Mouse (Mus musculus) myocyte (in vitro differentiated cells): Measurements from ENCODE around the gene Yipf2. TPM values are rescaled to one million over a fixed set of nuclear protein-coding genes. Genes with fewer than 3 reads are reported as not detected.

Experiments used
- H3K27me3 ChIP-seq: one replicate; pipeline ENCODE4 v1.6.1; 2011; ENCODE audit not compliant: control insufficient read depth, insufficient read depth, insufficient read length
- H3K36me3 ChIP-seq: one replicate; pipeline ENCODE4 v1.6.1; 2011; ENCODE audit not compliant: control insufficient read depth, insufficient read depth
- H3K4me2 ChIP-seq: one replicate; pipeline ENCODE4 v1.6.1; 2011; ENCODE audit warnings: low read depth, control low read depth
- H3K4me3 ChIP-seq: one replicate; pipeline ENCODE4 v1.5.1; 2011; ENCODE audit warnings: mild to moderate bottlenecking, control low read depth, moderate library complexity
- H3K79me2 ChIP-seq: one replicate; pipeline ENCODE4 v1.6.1; 2011; ENCODE audit not compliant: control insufficient read depth, insufficient read depth
- H3ac ChIP-seq: one replicate; pipeline ENCODE4 v1.6.1; 2011; ENCODE audit not compliant: control insufficient read depth, insufficient read length
- CEBPB ChIP-seq: IDR thresholded peaks from 2 replicates; pipeline ENCODE4 v1.6.1; 2011; ENCODE audit warnings: mild to moderate bottlenecking, moderate library complexity; ENCODE audit not compliant: poor library complexity, insufficient read depth, severe bottlenecking
- E2F4 ChIP-seq: IDR thresholded peaks from one replicate; pipeline ENCODE4 v1.6.1; 2011; ENCODE audit warnings: mild to moderate bottlenecking, control low read depth, moderate library complexity; ENCODE audit not compliant: insufficient read depth
- MAX ChIP-seq: IDR thresholded peaks from one replicate; pipeline ENCODE4 v1.6.1; 2011; ENCODE audit warnings: low read depth, mild to moderate bottlenecking, control low read depth
- MYOD1 ChIP-seq, 3 experiments: IDR thresholded peaks; one replicate each; pipeline ENCODE4 v1.6.1; 2011; ENCODE audit warnings: control low read depth in 2 of 3, low read depth in 2 of 3, mild to moderate bottlenecking in 2 of 3, moderate library complexity in 1 of 3; ENCODE audit not compliant: insufficient read length in 2 of 3, control insufficient read depth in 1 of 3
- MYOG ChIP-seq, 3 experiments: IDR thresholded peaks; one replicate each; pipeline ENCODE4 v1.6.1; 2011; ENCODE audit warnings: control low read depth in 2 of 3, low read depth in 2 of 3, mild to moderate bottlenecking in 2 of 3; ENCODE audit not compliant: insufficient read length in 2 of 3, control insufficient read depth in 1 of 3, insufficient read depth in 1 of 3
- POLR2A ChIP-seq: IDR thresholded peaks from one replicate; pipeline ENCODE4 v1.6.1; 2011; ENCODE audit warnings: low read depth, mild to moderate bottlenecking, control low read depth, moderate library complexity; ENCODE audit not compliant: insufficient read length
- POLR2AphosphoS2 ChIP-seq: IDR thresholded peaks from one replicate; pipeline ENCODE4 v1.6.1; 2011; ENCODE audit warnings: low read depth, control low read depth; ENCODE audit not compliant: insufficient read length
- REST ChIP-seq: IDR thresholded peaks from one replicate; pipeline ENCODE4 v1.6.1; 2011; ENCODE audit warnings: mild to moderate bottlenecking, control low read depth, moderate library complexity; ENCODE audit not compliant: insufficient read depth, insufficient read length
- SRF ChIP-seq: IDR thresholded peaks from one replicate; pipeline ENCODE4 v1.6.1; 2011; ENCODE audit warnings: low read depth; ENCODE audit not compliant: control insufficient read depth, insufficient read length
- TCF12 ChIP-seq: IDR thresholded peaks from one replicate; pipeline ENCODE4 v1.6.1; 2011; ENCODE audit warnings: mild to moderate bottlenecking, control low read depth; ENCODE audit not compliant: poor library complexity, insufficient read depth, severe bottlenecking
- TCF3 ChIP-seq: IDR thresholded peaks from one replicate; pipeline ENCODE4 v1.6.1; 2011; ENCODE audit warnings: low read depth, control low read depth; ENCODE audit not compliant: insufficient read length
- USF1 ChIP-seq: IDR thresholded peaks from one replicate; pipeline ENCODE4 v1.6.1; 2011; ENCODE audit warnings: low read depth, mild to moderate bottlenecking, control low read depth, moderate library complexity
- polyA plus RNA-seq: library from polyadenylated mRNA; unstranded; fragments of >200 nt; fragmentation: generic; extraction: Trizol; gene quantifications from one replicate; pipeline ENCODE4 v1.2.1, GENCODE M21; 2012; ENCODE audit warnings: missing spikeins

Yipf2 gene
- polyA plus RNA-seq, 1 experiment, result 13.2 TPM

DNA sequence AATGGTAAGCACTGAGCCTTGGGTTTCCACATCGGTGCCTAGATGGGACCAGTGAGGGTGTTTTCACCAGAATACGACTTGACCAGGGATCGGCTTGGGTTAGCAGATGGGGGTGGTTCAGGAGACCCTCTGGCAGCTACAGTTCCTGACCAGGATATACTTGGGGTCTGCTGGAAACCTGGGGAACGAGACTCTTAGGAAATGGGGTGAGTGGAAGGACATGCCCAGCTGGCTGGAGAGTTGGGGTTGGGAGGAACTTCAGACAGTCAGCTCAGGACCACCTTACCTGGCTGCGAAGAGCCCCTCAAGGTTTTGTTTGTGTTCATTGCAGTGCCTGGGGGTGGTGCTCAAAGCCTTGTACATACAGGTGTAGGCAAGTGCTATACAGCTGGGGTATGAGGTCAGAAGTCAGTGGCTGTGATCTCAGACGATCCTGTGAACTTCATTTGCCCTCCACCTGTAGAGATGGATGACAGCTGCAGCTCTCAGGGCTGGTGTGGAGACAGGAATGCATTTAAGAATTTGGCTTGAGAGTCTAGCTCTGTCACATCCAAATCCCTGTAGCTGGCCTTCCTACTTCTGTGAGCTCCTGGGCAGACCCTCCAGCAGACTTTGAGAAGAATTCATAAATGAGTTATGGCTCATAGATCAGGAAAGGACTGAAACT, 38.9 kb downstream of the Yipf2 start:
- TF ChIP-seq MAX (no peak), POLR2A (no peak), MYOG (IDR thresholded peaks at IDR 0.05; ENCODE audit: control insufficient read depth in 1 of 3, insufficient read depth in 1 of 3, insufficient read length in 2 of 3, low read depth in 2 of 3) (no peak), POLR2AphosphoS2 (no peak), USF1 (no peak), MYOD1 (IDR thresholded peaks at IDR 0.05; ENCODE audit: control insufficient read depth in 1 of 3, insufficient read length in 2 of 3, low read depth in 2 of 3) (no peak), SRF (no peak), REST (no peak), E2F4 (no peak), TCF12 (no peak)
- H3K79me2 ChIP-seq, result peaks cover 92% of the 10 kb centered on the region
- H3K4me3 ChIP-seq, result no peak overlapping the region
- H3K36me3 ChIP-seq, result peaks cover 4% of the 10 kb centered on the region
- H3ac ChIP-seq, result no peak overlapping the region
- H3K4me2 ChIP-seq, result no peak overlapping the region
- H3K27me3 ChIP-seq, result no peaks in the 10 kb centered on the region

DNA sequence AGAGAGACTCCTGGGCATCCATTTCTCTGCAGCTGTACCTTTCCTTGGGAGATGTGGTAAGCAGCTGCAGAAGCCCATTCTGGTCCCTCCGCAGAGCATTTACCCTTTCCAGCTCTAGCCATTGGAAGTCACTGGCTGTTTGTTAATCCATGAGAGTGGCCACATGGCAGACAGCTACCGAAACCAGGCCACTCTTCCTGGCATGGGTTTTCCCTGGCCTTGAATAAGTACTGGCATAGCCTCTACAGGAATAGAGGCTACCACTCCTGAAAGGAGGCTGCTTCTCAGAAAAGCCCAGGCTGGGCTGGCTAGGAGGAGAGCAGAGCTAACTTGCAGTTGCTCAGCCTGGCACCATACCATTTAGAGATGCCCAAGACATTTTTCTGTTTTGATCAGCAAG, 41.6 kb downstream of the Yipf2 start:
- no peak overlapping the region for H3ac ChIP-seq
- TF ChIP-seq E2F4, result no peak
- no peak for TF ChIP-seq TCF12
- no peak for TF ChIP-seq SRF
- no peaks in the 10 kb centered on the region for H3K27me3 ChIP-seq
- H3K4me2 ChIP-seq, result no peak overlapping the region
- H3K36me3 ChIP-seq, result peaks cover 4% of the 10 kb centered on the region
- H3K4me3 ChIP-seq, result no peak overlapping the region
- peaks cover 81% of the 10 kb centered on the region for H3K79me2 ChIP-seq

GRCm38 (mm10) chr9:21547075-21547941, 45.3 kb downstream of the Yipf2 start:
- Histone ChIP-seq H3K27me3 (no peaks in the 10 kb centered on the region), H3K36me3 (peaks cover 4% of the 10 kb centered on the region), H3K4me3 (peak overlapping the region; percentile 81), H3K79me2 (peaks cover 48% of the 10 kb centered on the region), H3K4me2 (peak overlapping the region; percentile 90), H3ac (peak overlapping the region; percentile 80)
- TF ChIP-seq MAX, result no peak
- no peak for TF ChIP-seq POLR2AphosphoS2
- TF ChIP-seq MYOG (IDR thresholded peaks at IDR 0.05; ENCODE audit: control insufficient read depth in 1 of 3, insufficient read depth in 1 of 3, insufficient read length in 2 of 3, low read depth in 2 of 3), result no peak
- TF ChIP-seq TCF3, result no peak
- no peak for TF ChIP-seq REST
- TF ChIP-seq E2F4, result no peak
- TF ChIP-seq MYOD1 (IDR thresholded peaks at IDR 0.05; ENCODE audit: control insufficient read depth in 1 of 3, insufficient read length in 2 of 3, low read depth in 2 of 3), result no peak
- no peak for TF ChIP-seq TCF12
- TF ChIP-seq USF1, result no peak
- TF ChIP-seq SRF, result no peak
- no peak for TF ChIP-seq CEBPB
- TF ChIP-seq POLR2A, result no peak

DNA sequence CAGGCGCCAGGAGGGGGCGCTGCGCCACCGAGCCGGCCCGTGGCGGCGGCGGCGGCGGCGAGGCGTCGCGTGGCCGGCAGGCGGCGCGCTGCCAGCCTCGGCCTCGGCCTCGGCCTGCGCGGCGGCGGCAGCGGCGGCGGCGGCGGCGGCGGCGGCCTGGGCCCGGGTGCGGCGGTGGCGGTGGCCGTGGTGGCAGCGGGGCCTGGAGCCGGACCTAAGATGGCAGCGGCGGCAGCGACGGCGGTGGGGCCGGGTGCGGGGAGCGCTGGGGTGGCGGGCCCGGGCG, 45.9 kb downstream of the Yipf2 start, which contains the start of gene Carm1:
Gene Carm1, plus strand, starts transcription at position 106 of the 286 bp plus-strand sequence.
- peak within 1 kb of the TSS; percentile 80 for H3ac ChIP-seq
- H3K4me3 ChIP-seq, result peak within 1 kb of the TSS; percentile 81
- H3K4me2 ChIP-seq, result peak within 1 kb of the TSS; percentile 90
- no peaks in the 10 kb centered on the region for H3K36me3 ChIP-seq
- TF ChIP-seq SRF, result no peak
- TF ChIP-seq MYOG (IDR thresholded peaks at IDR 0.05; ENCODE audit: control insufficient read depth in 1 of 3, insufficient read depth in 1 of 3, insufficient read length in 2 of 3, low read depth in 2 of 3), result no peak
- no peak for TF ChIP-seq TCF12
- no peak for TF ChIP-seq TCF3
- no peak for TF ChIP-seq POLR2AphosphoS2
- no peak for TF ChIP-seq E2F4
- TF ChIP-seq REST, result no peak
- TF ChIP-seq MAX, result no peak
- TF ChIP-seq POLR2A, result no peak
- no peak for TF ChIP-seq MYOD1 (IDR thresholded peaks at IDR 0.05; ENCODE audit: control insufficient read depth in 1 of 3, insufficient read length in 2 of 3, low read depth in 2 of 3)
- no peak for TF ChIP-seq CEBPB
- no peak for TF ChIP-seq USF1
- peaks cover 42% of the 10 kb centered on the region for H3K79me2 ChIP-seq
- H3K27me3 ChIP-seq, result no peaks in the 10 kb centered on the region
